Mouse (Mus musculus) C2C12 (cell line): ENCODE data around the gene 4930455H04Rik.

Source experiments
- CEBPB ChIP-seq: IDR thresholded peaks from one replicate; pipeline ENCODE4 v1.6.1; 2011; ENCODE audit warnings: low read depth, mild to moderate bottlenecking, control low read depth, moderate library complexity
- CTCF ChIP-seq: IDR thresholded peaks from one replicate; pipeline ENCODE4 v1.5.1; 2011; ENCODE audit not compliant: control insufficient read depth, insufficient read depth, insufficient read length
- MAX ChIP-seq: IDR thresholded peaks from one replicate; pipeline ENCODE4 v1.6.1; 2011; ENCODE audit warnings: mild to moderate bottlenecking, control low read depth
- MYOD1 ChIP-seq: IDR thresholded peaks from one replicate; pipeline ENCODE4 v1.6.1; 2011; ENCODE audit warnings: low read depth; ENCODE audit not compliant: control insufficient read depth, insufficient read length
- MYOG ChIP-seq: IDR thresholded peaks from one replicate; pipeline ENCODE4 v1.6.1; 2011; ENCODE audit not compliant: control insufficient read depth, insufficient read length; ENCODE audit errors: extremely low read depth
- USF1 ChIP-seq: IDR thresholded peaks from one replicate; pipeline ENCODE4 v1.6.1; 2011; ENCODE audit warnings: low read depth, mild to moderate bottlenecking, control low read depth, moderate library complexity

- TF ChIP-seq MAX (no peak), CTCF (no peak), CEBPB (no peak), MYOG (no peak), USF1 (no peak), MYOD1 (no peak)
These were observed 14.7 kb upstream of the 4930455H04Rik start for GRCm38 (mm10) chr3:116953366-116953765.
